Mouse (Mus musculus) kidney, adult 8-10 months (tissue): ENCODE results near the gene Tpcn2.

ENCODE experiments used
- DNase-seq, 2 experiments: peaks; one replicate each; pipeline ENCODE4 v3.0.0; 2022

The Tpcn2 gene

GRCm38 (mm10) chr7:145298666-145299490, 15.1 kb upstream of the Tpcn2 start:
- DNase-seq, result no peak

DNA sequence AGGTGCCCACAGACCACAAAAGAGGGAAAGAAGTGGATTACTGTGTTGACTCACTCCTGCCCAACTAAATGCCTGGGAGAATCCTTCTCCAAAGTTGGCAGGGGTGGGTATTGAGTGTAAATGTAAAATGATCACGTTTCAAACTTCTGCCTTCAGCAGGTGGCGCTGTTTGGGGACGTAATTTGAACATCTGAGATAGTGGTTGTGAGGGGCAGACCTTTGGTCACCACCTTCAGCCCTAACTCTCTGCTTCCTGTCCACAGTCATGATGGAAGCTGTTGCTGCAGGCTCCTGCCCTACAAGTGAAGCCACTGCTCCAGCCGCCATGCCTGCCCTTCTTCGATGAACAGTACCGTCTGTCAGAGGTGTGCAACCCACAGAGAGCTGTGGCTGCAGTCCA, 10.0 kb upstream of the Tpcn2 start:
- DNase-seq, result peak in 1 of 2 experiments; percentile 13

- no peak for DNase-seq
These were observed 8.9 kb upstream of the Tpcn2 start for GRCm38 (mm10) chr7:145292726-145293125.

- DNase-seq, result no peak
These were observed 8.0 kb upstream of the Tpcn2 start for GRCm38 (mm10) chr7:145291847-145292246.

DNA sequence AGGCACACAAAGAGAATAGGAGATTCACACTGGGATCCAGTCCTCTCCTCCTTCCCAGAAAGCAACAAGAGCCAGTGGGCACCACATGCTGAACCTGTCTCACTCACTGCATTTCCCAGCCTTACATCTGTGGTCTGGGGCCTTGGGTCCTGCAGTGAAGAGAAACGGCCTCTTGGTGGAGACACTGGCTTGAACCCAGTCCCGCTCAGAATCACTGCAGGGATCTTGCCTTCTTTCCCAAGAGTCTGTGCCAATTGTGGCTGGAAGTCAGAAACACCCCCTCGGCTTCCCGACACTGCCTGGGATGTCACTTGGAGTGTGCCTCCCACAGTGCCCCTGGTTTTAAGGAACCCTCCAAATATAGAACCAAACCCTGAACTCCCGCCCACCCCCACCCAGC, 5.5 kb upstream of the Tpcn2 start:
- DNase-seq, result no peak

- DNase-seq, result no peak
These were observed 3.6 kb upstream of the Tpcn2 start for GRCm38 (mm10) chr7:145287410-145287809.

DNA sequence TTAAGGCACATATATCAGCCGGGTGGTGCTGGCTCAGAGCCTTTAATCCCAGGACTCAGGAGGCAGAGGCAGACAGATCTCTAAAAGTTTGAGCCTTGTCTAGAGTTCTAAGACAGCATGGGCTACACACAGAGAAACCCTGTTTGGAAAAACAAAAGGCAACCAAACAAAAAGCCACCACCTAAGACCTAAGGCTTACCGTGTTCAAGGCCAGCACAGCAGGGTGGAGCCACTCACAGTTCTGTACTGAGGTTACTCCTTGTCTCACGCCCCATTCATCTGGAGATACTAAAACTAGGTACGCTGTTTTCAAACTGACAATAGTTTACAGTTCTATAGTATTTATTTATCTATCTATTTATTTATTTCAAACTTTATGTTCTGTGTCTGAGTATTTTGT, 1.7 kb upstream of the Tpcn2 start:
- no peak for DNase-seq

- DNase-seq, result no peak
These were observed 482 bp upstream of the Tpcn2 start for GRCm38 (mm10) chr7:145284293-145284692.

GRCm38 (mm10) chr7:145283041-145283440, 770 bp downstream of the Tpcn2 start:
- DNase-seq, result no peak

DNA sequence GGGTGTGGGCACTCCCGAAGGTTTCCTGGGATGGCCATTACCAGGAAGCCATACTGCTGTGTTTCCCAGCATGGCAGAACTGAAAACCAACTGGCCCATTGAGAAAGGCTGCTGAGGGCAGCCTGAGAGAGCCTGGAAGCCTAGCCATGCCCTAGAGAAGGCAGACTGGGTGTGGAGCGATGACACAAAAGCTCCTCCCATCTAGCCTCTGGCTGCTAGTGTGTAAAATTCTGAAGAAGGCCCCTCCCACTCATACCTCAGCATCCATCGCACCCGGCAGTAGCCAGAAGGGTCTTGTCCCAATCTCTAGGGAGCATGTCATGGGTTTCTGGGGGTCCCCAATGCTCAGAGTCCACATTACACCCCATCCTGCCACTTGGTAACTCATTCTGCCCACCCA, 2.4 kb downstream of the Tpcn2 start:
- no peak for DNase-seq

DNA sequence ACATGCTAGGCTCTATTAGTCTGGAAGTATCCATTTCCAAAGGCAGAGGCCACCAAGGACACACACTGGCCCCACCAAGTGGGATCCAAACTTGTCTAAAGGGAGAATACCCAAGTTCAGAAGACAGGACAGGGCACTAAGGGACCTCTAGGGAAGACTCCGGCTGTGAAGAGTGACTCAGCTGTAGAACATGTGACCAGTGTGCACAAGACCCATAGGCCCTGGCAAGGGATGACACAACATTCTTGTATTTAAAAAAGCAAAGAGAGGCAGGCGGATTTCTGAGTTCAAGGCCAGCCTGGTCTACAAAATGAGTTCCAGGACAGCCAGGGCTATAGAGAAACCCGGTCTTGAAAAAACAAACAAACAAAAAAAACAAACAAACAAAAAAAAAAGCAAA, 8.3 kb downstream of the Tpcn2 start:
- no peak for DNase-seq

DNA sequence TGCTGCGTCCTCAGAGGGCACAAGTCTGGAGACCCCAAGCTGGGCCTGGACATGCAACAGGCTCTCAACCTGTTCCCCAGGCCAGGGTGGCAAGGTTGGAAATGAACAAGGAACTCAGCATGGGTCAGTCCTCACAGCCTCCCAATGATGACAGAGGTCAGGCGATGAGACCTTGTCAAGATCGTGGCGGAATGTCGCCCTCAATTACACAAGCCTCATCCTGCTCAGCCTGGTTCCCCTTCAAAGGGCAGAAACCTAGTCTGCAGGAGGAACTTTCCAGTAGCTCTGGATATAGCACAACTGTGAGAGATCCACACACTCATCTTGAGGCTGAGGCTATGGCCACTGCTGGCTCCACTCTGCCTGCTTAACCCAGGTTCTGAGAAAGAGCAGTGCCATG, 12.9 kb downstream of the Tpcn2 start:
- no peak for DNase-seq

DNA sequence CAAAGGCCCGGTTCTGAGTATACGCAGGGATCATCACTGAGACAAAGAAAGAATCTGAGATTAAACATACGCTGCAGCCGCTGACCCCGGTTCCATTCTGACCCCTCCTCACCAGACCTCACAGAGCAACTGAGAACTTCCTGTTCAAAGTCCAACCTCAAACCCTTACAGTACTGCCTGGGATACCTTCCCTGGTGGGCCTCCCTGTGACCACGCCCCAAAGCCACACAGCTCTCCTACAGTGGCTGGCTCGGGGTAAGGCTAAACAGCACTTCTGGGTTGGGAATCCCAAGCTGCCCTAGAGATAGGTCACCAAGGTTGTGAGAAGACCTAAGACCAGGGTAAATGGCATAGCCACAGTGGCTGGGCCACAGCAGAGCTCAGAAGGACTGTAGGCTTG, 14.9 kb downstream of the Tpcn2 start:
- DNase-seq, result no peak

- peak; percentile 9 to 22 for DNase-seq
These were observed 17.8 kb downstream of the Tpcn2 start for GRCm38 (mm10) chr7:145266011-145266410.

DNA sequence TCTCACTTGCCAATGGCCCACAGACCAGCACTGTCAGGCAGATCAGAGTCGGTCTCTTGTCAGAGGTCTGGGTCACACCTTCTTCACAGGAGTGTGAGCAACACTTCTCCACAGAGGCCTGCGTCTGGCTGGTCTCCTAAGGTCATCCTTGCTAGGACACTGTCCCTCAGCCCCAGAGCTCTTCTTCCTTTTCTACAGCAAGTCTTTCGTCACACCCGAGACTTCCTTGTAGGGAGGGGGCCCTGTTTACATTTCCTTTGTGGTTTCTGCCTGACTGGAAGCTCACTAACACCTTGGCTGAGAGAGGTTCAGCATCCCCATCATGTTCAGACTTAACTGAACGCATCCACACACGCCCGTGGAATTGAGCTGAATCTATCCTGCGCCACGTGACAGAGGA, 19.6 kb downstream of the Tpcn2 start:
- no peak for DNase-seq

DNA sequence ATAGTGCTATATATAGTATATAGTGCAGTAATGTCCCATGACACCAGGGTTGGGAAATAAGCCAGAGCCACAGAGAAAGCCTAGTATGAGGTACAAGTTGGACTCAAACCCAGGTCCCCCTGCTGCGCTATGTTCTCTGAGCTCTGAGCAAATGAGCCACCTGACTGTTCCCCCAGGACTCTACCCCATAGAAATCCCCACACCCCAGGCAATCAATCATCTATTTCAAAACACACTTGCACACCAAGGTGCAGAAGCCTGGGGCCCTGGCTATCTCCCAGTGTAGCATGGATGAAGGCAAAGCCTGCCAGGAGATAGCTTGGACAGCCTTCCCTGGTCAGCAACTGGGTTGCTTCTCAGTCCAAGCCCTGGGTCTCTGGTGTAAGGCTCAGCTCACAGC, 27.7 kb downstream of the Tpcn2 start:
- no peak for DNase-seq

DNA sequence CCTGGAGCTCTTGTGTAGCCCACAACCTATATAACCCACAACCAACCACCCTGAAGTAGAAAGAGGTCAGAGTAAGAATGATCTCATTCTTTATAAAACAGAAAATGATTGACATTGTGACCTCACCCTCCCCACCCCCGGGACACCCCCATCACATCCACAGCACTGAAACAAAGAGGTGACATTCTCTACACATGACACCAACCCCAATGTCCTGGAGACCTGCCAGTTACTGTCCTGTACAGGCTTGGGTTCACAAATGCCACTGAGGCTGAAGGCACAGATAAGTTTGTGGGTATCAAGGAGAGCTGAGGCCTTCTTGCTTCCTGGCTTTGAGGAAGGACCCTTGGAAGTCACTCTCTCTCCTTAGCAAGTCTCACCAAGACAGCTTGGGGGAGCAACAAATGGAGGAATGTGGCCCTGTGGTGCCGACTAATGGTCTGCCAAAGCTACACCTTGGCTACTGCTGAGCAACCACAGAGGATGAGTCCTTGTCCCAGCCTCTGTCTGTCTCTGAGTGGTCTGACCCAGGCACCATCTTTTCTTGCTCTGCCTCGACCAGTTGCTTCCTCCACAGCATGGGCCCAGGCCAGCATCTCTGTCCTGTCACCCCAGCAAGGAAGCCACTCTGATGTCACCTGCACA, 29.7 kb downstream of the Tpcn2 start:
- DNase-seq, result no peak

GRCm38 (mm10) chr7:145252715-145253476, 30.9 kb downstream of the Tpcn2 start:
- peak in 1 of 2 experiments; percentile 78 for DNase-seq

GRCm38 (mm10) chr7:145250225-145250624, 33.6 kb downstream of the Tpcn2 start:
- no peak for DNase-seq

GRCm38 (mm10) chr7:145248911-145249310, 34.9 kb downstream of the Tpcn2 start:
- DNase-seq, result no peak

DNA sequence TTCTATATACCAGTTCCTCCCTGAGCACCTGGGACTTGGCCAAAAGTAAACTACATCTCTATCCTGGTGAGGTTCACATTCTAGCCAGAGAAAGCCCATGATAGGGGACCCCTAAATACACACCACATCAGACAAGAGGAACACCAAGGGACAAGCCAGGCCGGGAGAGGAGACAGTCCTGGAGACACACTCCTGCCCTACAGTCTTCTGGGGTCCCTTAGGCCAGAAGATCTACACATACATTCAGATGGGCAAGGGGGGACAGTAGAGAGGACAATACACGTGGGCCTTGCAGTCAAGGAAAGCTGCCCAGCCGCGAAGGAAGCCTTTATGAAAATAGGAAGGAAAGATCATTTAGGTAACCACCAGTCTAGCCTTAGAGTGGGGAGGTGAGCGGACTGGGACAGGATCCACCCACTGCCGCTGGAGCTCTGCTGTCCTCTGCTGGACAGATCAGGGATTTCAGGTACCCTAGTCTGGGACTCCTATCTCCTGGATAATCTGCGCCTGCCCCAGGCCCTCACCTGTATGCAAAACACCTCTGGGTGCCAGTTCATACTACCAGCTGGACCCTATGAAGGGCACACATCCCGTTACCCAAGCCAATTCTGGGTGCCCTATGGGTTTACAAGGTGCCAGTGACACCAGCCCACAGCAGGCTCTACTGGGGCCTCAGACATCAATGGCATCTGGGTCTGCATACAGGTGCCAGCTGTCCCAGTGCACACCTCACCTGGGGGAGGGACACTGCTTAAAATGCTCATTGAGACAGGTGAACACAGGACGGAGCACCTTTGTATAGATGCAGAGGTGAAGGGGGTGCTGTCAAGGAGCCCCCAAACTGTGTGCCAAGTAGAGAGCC, 40.7 kb downstream of the Tpcn2 start:
- DNase-seq, result peak; percentile 81 to 91

DNA sequence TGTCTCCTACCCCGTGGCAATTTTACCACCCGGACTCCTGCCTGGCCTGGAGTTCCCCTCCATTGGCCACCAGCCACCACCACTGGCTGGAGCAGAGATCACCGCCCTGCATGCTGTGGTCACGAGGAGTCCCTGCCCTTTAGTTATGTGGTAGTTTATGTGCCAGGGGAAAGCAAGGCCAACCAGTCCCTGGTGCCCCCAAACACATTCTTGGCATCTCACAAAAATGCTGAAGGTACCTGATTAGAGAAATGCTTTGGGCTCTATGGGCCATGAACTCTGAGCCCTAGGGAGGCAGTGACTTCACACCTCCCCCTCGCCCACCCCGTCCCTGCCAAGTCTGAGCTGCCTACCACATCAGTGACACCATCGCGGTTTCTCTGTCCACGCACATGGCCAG, 41.8 kb downstream of the Tpcn2 start:
- peak; percentile 92 to 95 for DNase-seq

GRCm38 (mm10) chr7:145240929-145241328, 42.9 kb downstream of the Tpcn2 start:
- no peak for DNase-seq
